Mouse (Mus musculus) heart, postnatal 0 days (tissue): Measurements from ENCODE around the gene Mblac2.

ENCODE experiments used
- CTCF ChIP-seq: IDR thresholded peaks from 2 replicates; pipeline ENCODE4 v1.5.1; 2016; ENCODE audit warnings: antibody characterized with exemption, control low read depth, low read depth
- EP300 ChIP-seq: IDR thresholded peaks from 2 replicates; pipeline ENCODE4 v1.6.1; 2016; ENCODE audit warnings: antibody characterized with exemption, low read depth

- no peak for TF ChIP-seq CTCF
- no peak for TF ChIP-seq EP300
These were observed 18.0 kb downstream of the Mblac2 start for GRCm38 (mm10) chr13:81729102-81729501.
